17 mouse cellular contexts compared by ENCODE assay signal in the genomic region with DNA sequence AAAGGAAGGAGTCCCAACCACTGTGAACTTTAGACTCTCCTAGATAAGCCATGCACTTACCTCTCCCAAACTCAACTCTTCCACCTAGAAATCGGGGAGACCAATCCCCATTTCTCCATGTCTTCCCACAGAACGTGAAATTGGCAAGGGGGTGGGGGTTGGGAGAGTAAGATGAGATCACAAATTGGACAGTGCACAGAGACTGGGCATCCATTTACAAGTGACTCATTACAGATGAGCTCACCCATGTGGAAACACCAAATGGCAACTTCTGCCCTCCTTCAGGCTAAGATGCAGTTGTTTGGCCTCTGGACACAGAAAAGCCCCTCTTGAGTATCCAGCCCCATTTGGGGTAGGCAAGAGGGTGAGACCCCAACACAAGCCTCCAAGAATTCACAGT. TPM values are rescaled to one million over a fixed set of nuclear protein-coding genes. Genes with fewer than 3 reads are reported as not detected.
DNase-seq lines count a peak whose midpoint lies in the region; ATAC-seq and TF ChIP-seq lines count a peak whose summit lies in the region.
"Had no signal": no experiment of that assay in that cellular context is flagged by ENCODE, and none has a peak within 500 bp of the region (broad histone marks: within the 10 kb centered on the region; RNA-seq: fewer than 3 reads in every experiment).

No protein-coding gene starts in this region.

- H3K27me3 ChIP-seq in liver, postnatal 0 days (ENCODE audit: insufficient read depth, low read length), result peaks cover 7% of the 10 kb centered on the region; the same call in 1 of the 2 replicates

- H3K4me3 ChIP-seq in liver, postnatal 0 days (ENCODE audit: low read depth, low read length), result no peak overlapping the region
- H3K4me3 ChIP-seq: heart, embryonic 12.5 days had no signal

- H3K9me3 ChIP-seq in liver, postnatal 0 days (ENCODE audit: low read length), result no peaks in the 10 kb centered on the region
- H3K9me3 ChIP-seq: heart, embryonic 12.5 days had no signal

- H3K27ac ChIP-seq in liver, postnatal 0 days (ENCODE audit: low read depth), result no peak overlapping the region

- no peak for TF ChIP-seq EP300 in liver, postnatal 0 days (IDR thresholded peaks at IDR 0.05; ENCODE audit: low read depth)

- peak; percentile 70 for DNase-seq in adrenal gland, adult 2 months
- no peak for DNase-seq in adrenal gland, postnatal 25 days
- peak; percentile 18 to 34 for DNase-seq in kidney, adult 8-10 months
- DNase-seq in kidney, postnatal 14 days, result no peak
- DNase-seq in 3T3-L1 (ENCODE audit: low read depth, low spot score), result peak; percentile 65
- DNase-seq in adrenal gland, postnatal 36 days, result peak; percentile 53 to 70
- no peak for DNase-seq in liver, postnatal 0 days
- no peak for DNase-seq in right cerebral cortex, postnatal 10 days (ENCODE audit: low spot score in 2 of 2)
- DNase-seq: B cell, adult 2 months; forebrain, postnatal 0 days; right cerebral cortex, adult 18-20 months; thymus, adult 18-20 months had no signal

- no peak for TF ChIP-seq CTCF in liver, postnatal 0 days (IDR thresholded peaks at IDR 0.05; ENCODE audit: low read depth)

- H3K4me2 ChIP-seq in liver, postnatal 0 days (ENCODE audit: low read depth, low read length), result no peak overlapping the region
- H3K4me2 ChIP-seq: heart, embryonic 12.5 days had no signal

- no peak overlapping the region for H3K9ac ChIP-seq in liver, postnatal 0 days (replicated peaks)
- H3K9ac ChIP-seq: forebrain, postnatal 0 days; heart, embryonic 12.5 days had no signal

- H3K4me1 ChIP-seq in liver, postnatal 0 days (ENCODE audit: insufficient read depth), result 0 out of 2 replicates have a peak, but pooled peaks cover 3% of the 10 kb centered on the region

- no peak for ATAC-seq in liver, postnatal 0 days
- ATAC-seq: forebrain, postnatal 0 days had no signal

- H3K36me3 ChIP-seq in liver, postnatal 0 days (replicated peaks; ENCODE audit: insufficient read depth, low read length), result no peaks in the 10 kb centered on the region
- H3K36me3 ChIP-seq: heart, embryonic 12.5 days had no signal

- WGBS in liver, postnatal 0 days (ENCODE audit: insufficient replicate concordance), result 50% methylated on average over 2 of the region's 2 CpGs

RNA-seq across cellular contexts. Expression of a gene that starts 40.5 kb away (rescaled TPM):
- total RNA-seq in adrenal gland, adult 2 months (2021), result not detected
- polyA plus RNA-seq in adrenal gland, adult 2 months (2012; rRNA removed), result 0.33 TPM in 1 of 2 replicates, not detected in the other
- not detected in 2 replicates for total RNA-seq in adrenal gland, postnatal 25 days (2021)
- not detected for total RNA-seq in adrenal gland, postnatal 36 days (2021)
- polyA plus RNA-seq in liver, postnatal 0 days (2015; fragmentation: Nextera tagmentation; extraction: Ambion mirVana), result not detected in 2 replicates
- total RNA-seq: forebrain, postnatal 0 days; hematopoietic stem cell, adult 5-6 weeks; liver, adult 2 months; megakaryocyte, adult 5-6 weeks had no signal
- polyA plus RNA-seq: lung, embryonic 16.5 days had no signal

Comparison
In these comparisons a context has a peak if more than half of its experiments do, and no peak if none do; other contexts are left out.
1. DNase-seq: peak in adrenal gland, adult 2 months (single experiment), kidney, adult 8-10 months (2 of 2), 3T3-L1 (single experiment) and adrenal gland, postnatal 36 days (2 of 2); none in adrenal gland, postnatal 25 days (single experiment), kidney, postnatal 14 days (single experiment), liver, postnatal 0 days (single experiment) and right cerebral cortex, postnatal 10 days (0 of 2).